In the genomic region with DNA sequence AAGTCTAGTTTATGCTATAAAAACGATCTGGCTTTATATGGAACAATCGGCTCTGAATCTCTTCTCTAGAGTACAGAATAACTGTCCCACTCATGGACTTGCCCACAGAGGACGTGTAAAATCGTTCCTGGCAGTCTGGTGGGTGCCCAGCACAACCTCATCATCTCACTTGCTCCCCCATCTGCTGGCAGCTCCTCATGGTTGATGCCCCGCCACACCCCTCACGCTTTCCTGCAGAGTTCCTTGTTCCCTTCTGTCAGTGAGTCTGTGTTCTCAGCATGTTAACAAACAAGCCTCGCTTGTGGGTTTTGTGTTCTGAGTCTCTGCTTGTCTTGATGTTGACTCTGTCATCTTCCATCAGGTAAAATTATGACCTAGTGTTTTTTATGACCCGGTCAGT, we compare ENCODE assay signal across 27 mouse cellular contexts.
"Had no signal": no experiment of that assay in that cellular context is flagged by ENCODE, and none has a peak within 500 bp of the region (broad histone marks: within the 10 kb centered on the region; RNA-seq: fewer than 3 reads in every experiment).

No protein-coding gene starts in this region.

- DNase-seq: liver; liver, embryonic 13.5 days; liver, postnatal 0 days; lung, adult 18-20 months; lung, adult 2 months; lung, embryonic 14.5 days; lung, postnatal 10 days; lung, postnatal 14 days; lung, postnatal 36 days; lung, postnatal 4 days; midbrain, embryonic 14.5 days had no signal

- H3K27ac ChIP-seq: left cerebral cortex, adult 2 months; limb, embryonic 10.5 days; limb, embryonic 12.5 days; limb, embryonic 13.5 days; limb, embryonic 15.5 days; liver, embryonic 12.5 days; liver, embryonic 13.5 days; liver, embryonic 14.5 days; liver, embryonic 15.5 days; lung, embryonic 15.5 days; macrophage; midbrain, embryonic 10.5 days; midbrain, embryonic 12.5 days; midbrain, embryonic 13.5 days; midbrain, embryonic 15.5 days had no signal

- H3K4me3 ChIP-seq: left cerebral cortex, adult 2 months; limb, embryonic 10.5 days; limb, embryonic 12.5 days; limb, embryonic 13.5 days; limb, embryonic 15.5 days; liver, embryonic 12.5 days; liver, embryonic 13.5 days; liver, embryonic 15.5 days; lung, embryonic 15.5 days; megakaryocyte, embryonic 14.5 days; midbrain, embryonic 10.5 days; midbrain, embryonic 12.5 days; midbrain, embryonic 13.5 days; midbrain, embryonic 15.5 days; myocyte had no signal
